Mouse (Mus musculus): ENCODE results near the gene Uqcc1.

DNA sequence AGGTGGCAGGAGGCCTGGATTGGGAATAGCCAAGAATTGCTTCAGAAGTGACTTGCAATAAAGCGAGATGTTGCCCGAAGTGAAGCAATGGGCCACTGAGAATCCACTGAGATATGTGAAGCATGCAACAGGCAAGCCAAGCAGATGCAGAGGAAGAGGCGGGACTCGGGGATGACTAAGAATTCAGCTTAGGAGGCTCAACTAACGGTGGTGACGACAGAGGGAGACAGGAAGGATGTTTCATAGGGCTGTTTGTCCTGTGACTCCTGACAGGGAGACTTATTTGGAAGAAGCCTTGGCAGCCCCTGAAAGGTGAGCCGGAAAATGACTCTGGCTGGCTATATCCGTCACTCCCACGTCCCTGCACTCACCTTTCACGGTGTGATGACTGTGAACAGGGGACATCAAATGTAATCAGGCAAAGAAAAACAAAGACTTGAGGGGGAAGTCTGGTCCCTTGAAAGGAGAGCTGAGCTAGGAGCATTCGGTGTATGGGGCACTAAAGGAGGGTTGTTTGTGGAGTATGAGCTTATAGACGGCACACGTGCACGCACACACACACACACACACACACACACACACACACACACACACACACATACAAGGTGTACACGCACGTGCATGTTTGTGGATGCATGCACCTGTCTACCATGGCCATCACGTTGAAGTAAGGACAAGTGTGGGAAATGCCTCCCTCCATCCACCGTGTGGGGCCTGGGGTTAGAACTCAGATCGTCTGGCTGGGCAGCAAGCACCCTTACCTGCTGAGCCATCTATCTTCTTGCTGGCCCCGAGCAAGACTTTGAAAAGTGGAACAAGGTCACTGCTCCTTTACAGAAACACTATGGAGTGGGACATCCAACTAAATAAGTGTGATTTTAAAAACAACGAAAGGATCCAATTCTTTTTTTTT is 50.9 kb downstream of the Uqcc1 start:
- TF ChIP-seq POLR2A (IDR thresholded peaks at IDR 0.05; ENCODE audit: insufficient read depth, low read depth, low read length), result no peak
- TF ChIP-seq CTCF (IDR thresholded peaks at IDR 0.05; ENCODE audit: insufficient read depth, low read depth, low read length), result no peak
